Mouse (Mus musculus) c-Kit-positive CD71-negative TER-119-negative erythroid progenitor cells, embryonic 14.5 days (primary cell): ENCODE measurements around the gene Dnah9.

Experiments
- DNase-seq: peaks from one replicate; pipeline ENCODE4 v3.0.0-alpha.2; 2013; ENCODE audit warnings: low read depth

The Dnah9 gene

GRCm38 (mm10) chr11:65794428-65795219 lies 373.7 kb downstream of the Dnah9 start:
- no peak for DNase-seq

GRCm38 (mm10) chr11:65788154-65788553 lies 380.2 kb downstream of the Dnah9 start, which contains the start of gene Map2k4:
Gene Map2k4, minus strand, starts transcription at chr11:65788297.
- DNase-seq: peak; percentile 78

- no peak for DNase-seq
Measured at GRCm38 (mm10) chr11:65787421-65788151, 380.8 kb downstream of the Dnah9 start.

- no peak for DNase-seq
Measured at GRCm38 (mm10) chr11:65786160-65786559, 382.2 kb downstream of the Dnah9 start.

- DNase-seq: no peak
Measured at GRCm38 (mm10) chr11:65781596-65781995, 386.8 kb downstream of the Dnah9 start.
